Mouse (Mus musculus): ENCODE results near the gene Sult1d1.

The Sult1d1 gene

DNA sequence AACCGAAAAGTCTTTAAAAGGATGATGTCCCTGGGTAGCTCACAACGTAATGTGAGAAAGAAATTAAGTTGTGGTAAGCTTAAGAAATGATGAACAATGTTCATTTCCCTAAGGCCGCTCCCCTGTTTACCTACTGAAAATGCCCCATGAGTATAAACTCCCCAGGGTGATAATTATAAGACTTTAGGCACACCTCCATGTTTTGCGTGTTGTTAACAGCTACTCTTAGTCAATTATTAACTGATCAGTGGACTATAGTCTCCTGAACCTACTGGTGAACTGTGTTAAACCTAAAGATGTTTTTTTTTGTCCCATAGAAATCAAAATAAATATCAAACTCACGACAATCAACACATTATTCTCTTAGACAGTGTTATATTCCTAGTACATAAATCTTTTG lies at the start of gene Sult1d1:
TSS of gene Sult1d1 (minus strand) at position 183 of the 400 bp plus-strand sequence.
- peak; percentile 47 to 75 for DNase-seq

DNA sequence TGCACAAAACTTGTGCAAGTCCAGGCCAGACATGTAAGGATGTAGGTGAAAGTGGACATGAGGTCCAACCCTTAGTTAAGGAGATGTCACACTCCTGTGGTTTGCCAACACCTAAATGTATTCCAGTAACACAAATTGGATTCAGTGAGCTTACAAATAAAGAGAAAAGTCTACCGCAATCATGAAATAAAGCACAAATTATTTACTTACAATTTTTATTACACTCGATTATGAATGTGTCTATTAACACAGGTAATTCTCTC lies 46.2 kb upstream of the Sult1d1 start:
- DNase-seq = no peak

DNA sequence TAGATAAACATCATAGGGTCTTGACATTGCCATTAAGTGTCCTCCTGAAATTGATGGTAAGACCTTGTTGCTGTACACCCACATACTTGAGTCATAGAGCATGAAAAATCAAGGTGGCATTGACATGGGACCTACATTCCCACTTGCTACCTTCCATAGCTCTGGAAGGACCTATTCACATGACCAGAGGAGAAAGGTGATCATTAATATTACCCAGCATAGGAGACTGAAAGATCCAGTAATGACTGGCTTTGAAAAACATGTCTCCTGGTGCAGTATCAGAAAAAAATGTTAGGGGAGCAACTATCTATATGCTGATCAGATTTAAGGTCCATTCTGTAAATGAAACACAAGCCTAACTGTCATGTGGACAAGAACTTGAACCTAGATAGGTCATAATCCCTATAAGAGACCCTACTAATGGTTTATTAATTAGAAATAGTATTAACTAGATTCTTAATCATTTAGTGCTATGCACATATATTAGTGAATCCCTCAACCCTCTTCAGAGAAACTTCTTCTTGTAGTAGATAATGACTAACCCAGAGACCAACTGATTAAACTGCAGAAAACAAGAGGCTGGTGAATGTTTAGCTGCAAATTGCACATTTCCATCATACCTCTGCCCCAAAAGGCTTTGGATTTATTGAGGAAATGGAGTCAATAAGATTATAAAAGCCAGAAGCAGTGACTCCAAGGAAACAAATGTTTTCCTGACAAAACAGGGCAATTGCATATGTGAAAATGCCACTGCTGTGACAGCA lies 45.7 kb upstream of the Sult1d1 start:
- DNase-seq = peak; percentile 34 to 51

- peak; percentile 4 to 39 for DNase-seq
Measured at GRCm38 (mm10) chr5:87601018-87601417, 32.2 kb upstream of the Sult1d1 start.

DNA sequence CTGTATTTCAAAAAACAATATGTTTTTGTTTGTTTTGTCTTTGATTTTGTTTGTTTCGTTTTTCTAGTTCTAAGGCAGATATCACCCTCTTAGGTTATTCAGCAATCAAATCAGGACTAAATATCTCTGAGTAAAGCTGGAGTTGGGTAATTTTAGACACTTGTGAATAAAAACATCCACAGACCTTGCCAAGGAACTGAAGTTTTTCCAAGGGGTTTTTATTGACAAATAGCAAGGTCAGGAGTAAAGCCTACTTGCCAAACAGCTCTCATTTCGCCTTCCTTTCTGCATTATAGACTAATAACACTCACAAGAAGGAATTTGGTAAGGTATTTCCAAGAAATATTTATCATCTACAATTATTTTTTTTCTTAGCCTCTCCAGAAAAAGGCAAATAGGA lies 29.1 kb upstream of the Sult1d1 start:
- no peak for DNase-seq

- no peak for DNase-seq
Measured at GRCm38 (mm10) chr5:87591494-87591893, 22.7 kb upstream of the Sult1d1 start, which contains the start of gene Sult1e1. Gene Sult1e1 (minus strand): TSS chr5:87591594.

DNA sequence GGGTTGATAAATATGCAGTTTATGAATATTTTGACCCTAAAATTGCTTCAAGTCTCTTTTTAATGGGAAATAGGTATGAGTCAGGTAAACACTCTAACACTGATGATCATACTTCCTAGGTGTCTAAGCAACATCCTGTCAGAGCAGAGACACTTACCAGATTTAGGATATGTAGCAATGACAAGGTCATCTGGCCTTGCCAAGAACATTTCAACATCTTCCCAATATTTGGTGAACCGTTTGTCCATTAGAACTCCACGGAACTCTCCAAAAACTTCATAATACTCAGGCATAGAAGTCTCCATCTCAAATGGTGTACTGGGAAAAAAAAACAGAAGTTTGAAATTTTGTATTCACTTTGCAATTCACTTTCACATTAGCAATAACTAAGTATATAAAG lies 21.1 kb upstream of the Sult1d1 start:
- DNase-seq = no peak

DNA sequence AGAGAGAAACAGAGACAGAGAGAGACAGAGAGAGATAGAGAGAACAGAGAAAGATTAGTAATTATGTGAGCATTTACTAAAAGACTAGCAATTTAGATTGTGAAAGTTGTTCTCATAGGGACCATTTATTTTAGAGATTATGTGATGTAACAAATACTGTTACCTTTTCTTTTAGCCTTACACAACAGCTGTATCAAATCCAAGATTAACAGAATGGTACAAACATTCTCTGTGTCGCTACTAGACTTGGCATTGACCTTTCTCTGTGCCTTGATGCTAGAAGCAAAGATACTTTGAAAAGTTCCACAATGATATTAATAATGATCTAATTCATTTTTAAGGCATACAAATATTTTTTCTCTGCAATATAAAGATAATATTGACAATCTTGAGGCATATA lies 11.6 kb upstream of the Sult1d1 start:
- no peak for DNase-seq

GRCm38 (mm10) chr5:87574174-87574573 lies 5.3 kb upstream of the Sult1d1 start:
- no peak for DNase-seq

DNA sequence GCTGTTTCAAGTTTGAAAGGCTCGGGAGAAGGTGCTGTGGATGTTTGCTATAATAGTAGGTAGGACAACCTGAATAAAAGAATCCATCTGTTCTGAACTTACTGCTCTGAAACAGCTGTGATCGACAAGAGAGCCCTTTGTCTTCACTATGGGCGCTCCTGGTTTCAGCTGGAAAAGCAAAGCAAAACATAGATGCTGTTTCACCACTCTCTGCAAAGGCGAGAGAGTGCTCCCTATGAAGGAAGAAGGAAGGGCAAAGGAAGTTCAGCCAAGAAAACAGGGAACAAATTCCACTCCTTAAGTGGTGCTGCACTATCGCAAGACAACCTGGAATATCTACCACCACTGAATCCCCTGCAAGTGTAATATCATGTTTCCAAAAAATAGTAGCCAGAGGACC lies 4.7 kb upstream of the Sult1d1 start:
- DNase-seq = peak; percentile 26 to 46

DNA sequence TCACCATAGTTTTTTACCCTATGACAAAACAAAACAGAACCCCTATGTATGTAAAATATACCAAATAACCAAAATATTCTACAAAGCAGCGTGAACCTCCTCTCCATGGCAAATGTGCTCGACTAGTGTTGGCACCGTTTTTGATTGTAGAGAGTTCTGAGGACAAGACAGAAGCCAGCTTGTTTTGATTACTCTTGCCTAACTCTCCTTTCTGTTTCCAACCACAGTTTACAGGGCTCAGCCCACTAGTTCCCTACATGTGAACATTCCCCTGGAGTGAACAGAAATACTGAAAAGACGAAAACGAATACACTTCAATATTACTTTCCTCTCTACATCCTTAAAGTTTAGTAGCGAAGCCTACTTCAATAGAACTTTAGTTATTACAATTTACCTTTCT lies 4.0 kb upstream of the Sult1d1 start:
- DNase-seq = no peak

- DNase-seq = peak; percentile 44 to 45
Measured at GRCm38 (mm10) chr5:87567306-87567705, 1.5 kb downstream of the Sult1d1 start.

DNA sequence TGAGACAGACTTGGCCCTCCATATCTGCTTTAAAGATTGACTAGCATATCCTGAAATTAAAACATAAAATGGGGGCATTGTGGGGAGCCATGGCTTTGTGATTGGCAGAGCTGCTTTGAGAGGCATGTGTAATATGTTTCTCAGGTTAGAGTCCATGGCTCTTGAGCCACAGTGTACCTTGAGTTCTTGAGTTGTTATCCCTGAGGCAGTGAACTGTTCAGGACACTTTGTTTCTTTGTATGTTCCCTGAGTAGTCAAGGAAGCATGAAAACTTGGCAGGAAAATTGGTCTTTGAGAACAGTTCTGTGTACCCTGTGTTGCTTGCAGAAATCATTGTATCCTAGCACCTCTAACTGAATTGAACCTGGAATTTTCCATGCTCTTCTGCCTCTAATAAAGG lies 5.9 kb downstream of the Sult1d1 start:
- peak; percentile 81 to 92 for DNase-seq

- no peak for DNase-seq
Measured at GRCm38 (mm10) chr5:87562526-87562925, 6.3 kb downstream of the Sult1d1 start.

DNA sequence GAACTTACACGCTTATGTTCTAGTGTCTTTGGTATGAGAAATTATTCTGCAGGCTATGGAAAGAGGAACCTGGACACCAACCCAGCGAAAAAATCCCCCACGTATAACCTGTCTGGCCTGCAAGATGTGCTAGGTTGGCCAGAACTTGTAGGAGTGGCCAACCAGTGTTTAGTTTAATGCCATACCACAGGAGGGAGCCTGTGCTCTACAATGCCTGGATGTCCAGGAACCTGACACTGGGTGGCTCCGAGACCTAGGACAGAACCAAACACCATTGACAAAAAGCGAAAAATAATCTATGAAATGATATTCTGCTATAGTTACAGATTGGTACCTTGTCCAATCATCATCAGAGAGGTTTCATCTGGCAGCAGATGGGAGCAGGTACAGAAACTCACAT lies 8.7 kb downstream of the Sult1d1 start:
- peak in 1 of 2 experiments; percentile 33 for DNase-seq

GRCm38 (mm10) chr5:87550935-87551334 lies 17.9 kb downstream of the Sult1d1 start:
- DNase-seq = no peak

DNA sequence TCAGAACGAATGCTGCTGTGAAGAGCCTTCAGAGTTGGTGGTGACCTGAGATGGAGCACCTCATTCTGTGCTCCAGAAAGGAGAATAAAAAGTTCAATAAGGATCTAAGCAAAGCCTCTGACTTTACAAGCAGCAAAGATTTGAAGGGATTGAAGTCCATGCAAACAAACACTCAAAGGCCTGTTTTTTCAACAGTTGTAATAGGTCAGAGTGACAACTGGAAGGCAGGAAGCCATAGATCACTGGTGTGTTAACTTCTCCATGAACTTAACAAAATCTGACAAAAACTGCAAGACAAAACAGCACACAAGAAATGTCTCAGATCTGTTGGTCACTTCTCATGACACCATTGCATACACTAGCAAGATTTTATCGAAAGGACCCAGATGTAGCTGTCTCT lies 30.7 kb downstream of the Sult1d1 start, which contains the start of gene Sult1b1:
TSS of gene Sult1b1 (minus strand) at position 85 of the 400 bp plus-strand sequence.
- DNase-seq = no peak

GRCm38 (mm10) chr5:87535994-87536644 lies 32.7 kb downstream of the Sult1d1 start:
- peak; percentile 84 to 85 for DNase-seq

DNA sequence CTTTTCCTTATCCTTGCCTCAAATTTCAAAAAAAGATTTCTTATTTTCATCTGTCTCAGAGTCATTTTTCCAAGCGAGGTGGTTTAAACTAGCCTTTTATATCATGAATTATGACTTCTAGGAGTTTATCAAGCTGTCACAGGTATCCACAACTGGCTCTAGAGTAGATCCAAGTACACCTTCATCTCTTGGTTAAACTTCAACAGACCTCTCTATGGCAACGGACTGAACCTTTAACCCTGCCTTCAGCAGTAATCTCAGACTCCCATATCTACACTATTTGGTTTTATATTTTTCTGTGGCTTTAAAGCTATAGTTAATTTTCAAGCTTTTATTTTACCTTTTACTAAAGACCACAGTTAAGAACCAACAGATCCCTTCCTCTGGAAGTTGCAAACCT lies 36.5 kb downstream of the Sult1d1 start:
- DNase-seq = peak in 1 of 2 experiments; percentile 81

DNA sequence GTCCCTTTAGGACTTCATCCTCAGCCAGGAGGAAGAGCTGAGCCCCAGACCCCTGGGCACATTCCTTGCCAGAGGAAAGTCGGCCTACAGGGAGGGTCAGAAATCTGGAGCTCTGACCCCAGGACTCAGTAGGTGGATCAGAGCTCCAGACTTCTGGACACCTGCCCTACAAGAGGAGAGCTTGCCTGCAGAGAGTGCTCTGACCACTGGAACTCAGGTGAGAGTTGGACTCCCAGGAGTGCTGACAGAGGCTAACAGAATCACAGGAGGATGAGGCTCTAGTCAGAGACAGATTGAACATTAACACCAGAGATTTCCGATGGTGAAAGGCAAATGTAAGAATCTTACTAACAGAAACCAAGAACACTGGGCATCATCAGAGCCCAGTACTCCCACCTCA lies 45.3 kb downstream of the Sult1d1 start:
- DNase-seq = peak; percentile 37 to 44

GRCm38 (mm10) chr5:87505776-87506458 lies 62.9 kb downstream of the Sult1d1 start:
- DNase-seq = no peak
